Mouse (Mus musculus) ES-Bruce4 (cell line): ENCODE measurements at regions not wholly inside any gene's neighbourhood (a gene's known extent, or its start where the extent isn't known, plus 50 kb on each side); places are given as distances from the start of the nearest gene placed in this dataset.

Experiments
- EP300 ChIP-seq: IDR thresholded peaks from 2 replicates; pipeline ENCODE4 v1.6.1; 2011; ENCODE audit warnings: low read depth, low read length; ENCODE audit not compliant: insufficient read depth
- POLR2A ChIP-seq: IDR thresholded peaks from one replicate; pipeline ENCODE4 v1.8.1; 2011; ENCODE audit warnings: low read length; ENCODE audit not compliant: insufficient read depth

- TF ChIP-seq EP300 (no peak), POLR2A (no peak)
Observed at GRCm38 (mm10) chr16:9217361-9217760, 387.5 kb downstream of the 1810013L24Rik start.
